Mouse (Mus musculus): ENCODE results near the gene Elovl5. TPM values are rescaled to one million over a fixed set of nuclear protein-coding genes. Genes with fewer than 3 reads are reported as not detected.
A peak's percentile ranks its signal among the peaks of the same experiment; 100 is the strongest.

Elovl5 gene
- polyA plus RNA-seq, 2 experiments from 2014 or later, result 173 to 183 TPM

DNA sequence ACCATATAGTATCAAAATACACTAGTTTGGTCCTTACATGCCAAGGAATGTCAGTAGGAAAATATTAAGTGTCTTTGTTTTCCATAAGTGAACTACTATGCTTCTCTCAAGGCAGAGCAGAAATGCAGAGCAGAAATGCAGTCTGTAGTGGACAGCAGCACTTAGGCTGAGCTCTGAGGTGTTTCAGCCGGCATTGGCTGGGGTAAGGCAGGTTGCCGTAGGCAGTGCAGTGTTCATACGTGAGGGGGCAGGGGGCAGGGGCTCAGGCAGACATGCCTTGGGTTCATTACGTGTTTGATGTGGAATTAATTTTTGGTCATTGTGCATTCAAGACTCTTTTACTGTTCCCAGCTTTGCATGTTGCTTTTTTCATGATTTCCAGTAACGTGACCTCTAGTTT lies 12.1 kb downstream of the Elovl5 start:
- no peak for ATAC-seq

DNA sequence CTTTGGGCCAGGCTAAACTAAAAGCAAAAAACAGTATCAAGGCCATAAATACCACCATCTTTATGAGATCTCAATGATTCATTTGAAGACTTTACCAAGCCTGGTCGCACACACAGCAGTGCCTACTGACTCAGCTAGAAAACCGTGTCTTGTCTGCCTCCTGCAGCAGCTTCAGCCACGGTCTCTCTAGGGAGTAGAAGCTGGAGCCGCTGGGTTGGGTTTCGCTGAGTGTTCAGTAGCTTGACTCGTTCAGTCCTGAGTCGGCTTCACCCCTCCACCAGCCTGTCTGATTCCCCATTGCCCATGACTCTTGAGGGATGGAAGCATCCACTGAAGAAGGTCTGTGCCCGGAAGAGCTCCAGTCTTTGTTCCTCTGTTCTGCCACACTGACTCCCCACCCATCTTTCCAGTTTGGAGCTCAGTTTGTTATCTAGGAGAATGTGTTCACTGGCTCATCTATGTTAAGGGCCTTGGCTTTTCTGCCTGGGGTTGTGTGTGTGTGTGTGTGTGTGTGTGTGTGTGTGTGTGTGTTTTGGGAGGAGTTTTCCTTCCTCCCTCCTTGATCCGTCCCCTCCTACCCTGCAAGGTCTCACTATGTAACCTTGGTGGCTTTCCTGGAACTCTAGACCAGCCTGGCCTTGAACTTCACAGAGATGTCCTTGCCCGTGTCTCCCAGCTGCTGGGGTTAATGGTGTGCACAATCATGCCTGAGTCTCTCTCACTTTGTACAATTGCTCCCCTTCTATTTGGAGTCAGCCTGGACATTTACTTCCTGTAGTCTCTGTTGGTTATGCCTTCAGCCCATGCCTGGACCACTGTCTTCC lies 13.1 kb downstream of the Elovl5 start:
- ATAC-seq, result no peak

DNA sequence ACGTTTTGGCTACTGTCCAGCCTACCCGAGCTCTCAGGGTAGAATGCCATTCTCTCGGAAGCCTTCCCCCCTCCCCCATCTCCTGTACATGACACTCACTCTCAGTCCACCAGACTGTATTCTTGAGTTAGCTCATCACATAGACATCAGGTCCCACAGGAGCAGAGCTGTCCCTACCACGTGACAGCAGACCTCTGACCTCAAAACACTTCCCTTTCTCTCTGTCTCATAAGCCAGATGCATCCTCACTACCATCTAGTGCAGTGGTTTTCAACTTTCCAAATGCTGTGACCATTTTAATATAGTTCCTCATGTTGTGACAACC lies 13.7 kb downstream of the Elovl5 start:
- no peak for ATAC-seq

DNA sequence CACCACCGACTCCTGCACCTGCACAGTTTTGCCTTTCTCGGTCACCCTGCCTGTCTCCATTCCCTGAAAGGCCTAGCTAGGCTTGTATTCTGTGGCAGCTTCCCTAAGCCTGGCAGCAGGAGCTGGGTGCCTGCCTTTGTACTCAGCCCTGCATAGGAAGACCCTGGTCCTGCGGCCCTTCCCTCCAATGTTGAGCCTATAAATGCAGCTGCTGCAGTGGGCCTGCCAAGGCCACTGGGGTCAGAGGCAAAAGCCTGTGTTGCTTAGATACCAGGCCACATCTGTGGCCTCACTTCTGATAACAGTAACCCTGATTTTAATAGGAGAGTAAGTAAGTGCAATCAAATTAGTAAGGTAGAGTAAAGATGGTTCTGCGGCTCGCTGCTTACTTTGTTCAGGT lies 14.6 kb downstream of the Elovl5 start:
- no peak for ATAC-seq

DNA sequence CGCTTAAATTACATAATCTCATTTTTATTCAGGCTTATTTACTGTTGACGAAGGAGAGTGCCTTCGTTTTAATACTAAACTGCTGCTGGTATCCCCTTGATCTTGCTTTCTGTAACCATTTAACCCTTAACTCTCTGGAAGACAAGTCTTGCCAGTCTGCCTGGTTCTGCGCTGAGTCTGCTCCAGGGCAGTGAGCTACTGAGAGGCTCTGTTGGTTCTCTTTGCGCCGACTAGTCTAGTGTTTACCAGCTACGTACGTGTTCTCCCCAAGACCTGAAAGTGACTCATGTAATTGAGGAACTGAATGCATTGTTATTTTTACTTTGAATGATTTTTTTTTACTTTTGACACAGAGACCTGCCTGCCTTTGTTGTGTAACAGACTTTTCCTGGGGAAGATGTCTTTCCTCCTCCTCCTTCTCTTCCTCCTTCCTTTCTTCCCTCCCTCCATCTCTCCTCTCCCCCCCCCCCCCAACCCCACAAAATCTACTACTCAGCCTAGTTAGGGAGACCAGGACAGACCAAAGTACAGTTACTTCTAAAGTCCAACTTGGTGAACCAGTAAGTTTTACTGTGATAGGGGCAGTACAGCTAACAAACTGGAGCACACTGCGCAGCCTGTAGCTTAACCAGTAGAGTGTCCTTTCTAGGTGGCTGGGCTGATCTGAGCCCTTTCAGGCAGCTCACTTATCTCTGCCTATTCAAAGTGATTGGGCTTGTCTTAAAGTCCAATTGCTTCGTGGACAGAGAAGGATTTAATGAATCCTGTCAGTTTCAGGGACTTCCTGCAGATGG lies 18.9 kb downstream of the Elovl5 start:
- ATAC-seq, result no peak

DNA sequence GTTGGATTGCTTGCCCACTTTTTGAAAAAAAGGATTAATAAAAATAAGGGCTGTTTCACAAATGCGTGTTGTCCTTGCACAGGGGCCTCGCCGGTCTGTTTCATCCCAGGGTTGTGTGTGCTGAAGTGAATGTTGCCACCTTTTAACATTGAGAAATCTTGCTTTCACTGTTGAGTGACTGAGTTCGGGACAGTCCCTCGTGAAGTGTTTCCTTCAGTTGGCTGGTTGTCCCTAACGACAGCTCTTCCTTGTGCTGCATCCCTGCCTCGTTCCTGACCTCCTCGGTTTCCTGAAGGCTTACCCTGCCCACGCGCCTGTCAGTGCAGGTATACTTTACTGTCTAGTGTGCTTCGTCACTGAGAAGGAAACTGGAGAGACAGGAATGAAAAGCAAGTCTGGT lies 20.7 kb downstream of the Elovl5 start:
- ATAC-seq, result peak; percentile 56

DNA sequence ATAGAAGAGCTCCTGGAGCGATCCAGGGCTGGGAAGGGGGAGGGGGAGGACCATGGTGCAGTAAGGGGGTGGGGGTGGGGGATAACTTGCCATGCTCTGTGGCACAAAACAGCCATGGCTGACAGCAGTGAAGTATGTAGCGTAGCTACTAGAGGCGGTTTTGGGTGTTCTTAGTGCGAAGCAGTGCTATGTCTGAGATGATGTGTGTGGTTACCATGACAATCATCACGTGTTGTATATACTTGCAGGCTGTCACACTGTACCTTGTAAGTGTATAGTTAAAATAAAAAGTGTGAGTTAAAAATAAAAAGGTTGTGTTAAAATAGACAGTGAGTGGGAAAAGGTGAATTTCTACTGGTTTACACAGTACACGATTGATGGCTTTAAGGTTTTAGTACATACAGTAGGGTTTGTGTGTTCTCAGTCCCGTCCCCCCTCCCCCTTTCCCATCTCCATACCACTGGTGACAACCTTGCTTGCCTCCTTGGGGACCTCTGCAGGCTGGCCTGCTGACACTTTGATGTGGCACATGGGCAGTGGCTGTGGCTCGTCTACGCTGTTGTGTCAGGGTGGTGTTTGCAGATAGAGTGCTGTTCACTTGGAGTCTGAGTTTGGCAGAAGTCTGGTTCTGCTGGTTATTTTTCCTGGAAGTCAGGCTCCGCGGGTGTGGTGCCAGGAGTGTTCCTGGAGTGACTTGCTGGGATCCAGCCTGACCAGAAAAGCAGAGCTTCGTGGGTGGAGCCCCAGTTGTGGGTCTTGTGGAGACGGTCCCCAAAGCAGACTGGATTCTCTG lies 21.8 kb downstream of the Elovl5 start:
- ATAC-seq, result peak; percentile 60

DNA sequence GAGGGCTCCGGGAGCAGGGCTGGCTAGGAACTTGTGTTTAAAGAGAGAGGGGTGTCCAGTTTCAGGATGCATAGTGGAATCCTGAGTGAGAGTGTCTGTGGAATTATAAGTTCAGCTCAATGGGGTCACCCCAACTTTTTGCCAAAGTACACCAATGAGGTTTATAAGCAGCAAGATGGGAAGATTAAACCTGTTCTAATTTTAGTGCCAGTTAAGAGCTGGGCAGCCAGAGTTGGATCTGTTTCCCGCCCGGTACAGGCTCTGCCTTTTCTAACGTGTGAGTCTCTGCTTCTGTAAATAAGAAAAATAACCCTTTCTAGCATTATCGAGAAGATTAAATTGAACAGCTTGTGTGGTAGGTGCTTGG lies 22.4 kb downstream of the Elovl5 start:
- ATAC-seq, result no peak

DNA sequence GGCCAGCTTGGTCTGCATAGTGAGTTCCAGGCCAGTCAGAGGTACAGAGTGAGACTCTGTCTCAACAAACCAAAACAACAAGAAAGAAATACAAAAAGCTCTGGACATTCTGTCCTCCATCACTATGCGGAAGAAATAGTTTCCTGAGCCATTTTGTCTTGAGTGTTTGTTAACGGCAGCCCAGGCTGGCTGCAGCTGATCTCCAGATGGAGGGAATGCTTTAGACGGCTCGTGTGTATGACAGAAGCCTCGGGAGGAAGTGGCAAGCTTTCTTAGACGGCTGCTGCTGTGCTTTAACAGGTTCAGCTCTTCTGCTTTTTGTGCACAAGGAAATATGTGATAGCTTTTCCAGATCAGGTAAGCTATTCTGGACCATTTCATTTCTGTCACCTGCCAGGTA lies 23.9 kb downstream of the Elovl5 start:
- ATAC-seq, result no peak

DNA sequence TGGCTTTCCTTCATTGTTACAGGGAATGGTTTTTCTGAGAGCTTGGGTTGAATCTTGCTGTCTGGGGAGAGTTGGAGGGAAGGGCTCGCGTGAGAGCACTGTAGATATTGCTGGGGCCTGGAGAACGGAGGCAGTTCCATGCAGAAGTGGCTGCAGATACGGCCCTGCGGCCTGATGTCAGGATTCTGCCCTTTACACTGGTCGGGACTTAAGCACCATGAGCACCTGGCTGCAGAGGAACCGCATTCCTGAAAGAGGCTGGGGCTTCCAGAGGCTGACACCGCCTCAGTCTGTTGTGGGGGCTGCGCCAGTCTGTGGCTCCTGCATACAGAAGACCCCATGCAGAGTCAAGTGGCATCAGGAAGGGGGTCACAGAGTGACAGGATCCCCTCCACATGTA lies 24.7 kb downstream of the Elovl5 start:
- ATAC-seq, result no peak

DNA sequence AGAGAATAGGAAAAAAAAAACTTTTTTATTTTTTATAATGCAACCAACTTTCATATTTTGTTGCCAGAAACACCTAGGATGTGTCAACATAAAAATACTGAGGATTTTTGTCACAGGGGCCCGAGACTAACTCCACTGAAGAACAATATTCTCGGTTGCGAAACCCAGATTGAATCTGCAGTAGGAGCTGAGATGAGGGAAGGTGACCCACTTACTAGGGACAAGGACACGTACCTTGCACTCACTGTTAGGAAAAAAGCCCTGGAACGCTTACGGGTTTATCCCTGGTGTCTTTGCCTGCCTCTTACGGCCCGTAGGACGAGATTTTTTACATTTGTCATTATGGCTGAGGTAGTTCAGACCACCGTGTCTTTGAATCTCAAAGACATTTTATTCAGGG lies 25.2 kb downstream of the Elovl5 start:
- ATAC-seq, result no peak

DNA sequence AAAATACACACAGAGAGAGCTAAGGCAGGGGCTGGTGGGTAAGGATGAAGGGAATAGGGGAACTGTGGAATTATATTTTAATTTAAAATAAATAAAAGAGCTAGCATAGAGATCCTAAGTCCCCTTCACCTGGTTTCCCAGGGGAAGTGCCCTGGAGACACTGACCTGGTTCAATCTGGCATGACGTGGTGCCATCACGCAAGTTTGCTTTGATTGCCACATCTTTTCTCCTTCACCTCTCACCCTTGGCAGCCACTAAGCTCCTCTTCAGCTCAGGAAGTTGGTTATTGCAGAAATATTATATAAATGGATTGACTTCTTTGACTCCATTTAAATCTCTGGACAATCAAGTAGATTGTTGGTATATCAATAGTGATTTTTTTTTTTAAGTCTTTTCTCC lies 26.2 kb downstream of the Elovl5 start:
- ATAC-seq, result no peak

DNA sequence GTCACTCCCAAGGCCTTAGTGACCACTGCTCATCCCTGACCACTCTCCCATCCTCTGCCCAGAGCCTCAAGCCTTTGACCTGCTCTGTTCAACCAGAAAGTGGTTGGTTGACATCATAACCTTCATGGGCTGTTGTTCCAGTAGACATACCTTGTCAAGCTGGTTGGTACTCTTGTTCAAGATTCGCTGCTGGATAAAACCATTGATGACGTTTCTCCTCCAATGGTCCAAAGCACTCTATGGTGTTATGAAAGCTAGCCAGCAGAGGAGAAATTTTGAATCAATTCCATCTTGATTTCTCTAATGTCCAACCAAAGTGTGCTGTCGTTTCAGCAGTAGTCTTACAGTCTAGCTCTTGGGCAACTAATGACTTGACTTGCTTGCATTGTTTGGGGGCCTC lies 27.0 kb downstream of the Elovl5 start:
- no peak for ATAC-seq

DNA sequence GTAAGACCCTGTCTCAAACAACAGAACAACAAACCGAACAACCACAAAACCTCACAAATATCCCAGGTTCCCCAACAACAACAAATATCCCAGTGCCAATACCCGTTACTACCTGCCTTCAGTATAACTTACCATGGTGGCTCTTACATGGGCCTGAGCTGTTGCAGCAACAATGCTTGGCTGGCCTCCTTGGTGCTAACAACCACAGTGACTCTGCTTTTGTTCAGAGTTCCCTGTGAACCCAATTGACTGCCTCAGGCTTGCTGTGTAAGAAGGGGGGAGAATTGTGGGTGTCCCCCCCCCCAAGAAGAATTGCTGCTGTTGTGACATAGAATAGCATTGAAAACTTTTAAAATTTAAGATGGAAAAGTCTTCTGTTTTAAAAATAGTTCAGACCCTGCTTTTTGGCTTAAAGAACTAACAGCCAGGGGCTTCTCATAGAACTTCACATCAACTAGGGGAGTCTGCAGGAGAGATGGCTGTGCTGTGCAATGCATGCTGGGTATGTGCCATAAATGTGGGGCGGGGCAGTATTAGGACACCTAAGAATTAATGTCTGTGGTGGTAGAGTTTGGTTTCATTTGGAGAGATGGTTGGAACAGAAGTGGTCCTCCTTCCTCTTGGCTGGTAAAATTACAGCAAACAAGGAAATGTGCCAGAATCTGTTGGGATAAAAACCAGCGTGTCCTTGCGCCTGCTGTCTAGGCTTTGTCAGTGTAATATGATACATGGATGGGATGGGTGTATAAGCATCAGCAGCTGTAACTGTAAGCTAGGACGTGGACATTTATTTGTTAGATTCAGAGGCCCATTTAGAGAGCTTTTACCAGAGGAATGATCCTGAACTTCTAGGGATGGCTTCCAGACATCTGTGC lies 28.9 kb downstream of the Elovl5 start:
- ATAC-seq, result no peak

DNA sequence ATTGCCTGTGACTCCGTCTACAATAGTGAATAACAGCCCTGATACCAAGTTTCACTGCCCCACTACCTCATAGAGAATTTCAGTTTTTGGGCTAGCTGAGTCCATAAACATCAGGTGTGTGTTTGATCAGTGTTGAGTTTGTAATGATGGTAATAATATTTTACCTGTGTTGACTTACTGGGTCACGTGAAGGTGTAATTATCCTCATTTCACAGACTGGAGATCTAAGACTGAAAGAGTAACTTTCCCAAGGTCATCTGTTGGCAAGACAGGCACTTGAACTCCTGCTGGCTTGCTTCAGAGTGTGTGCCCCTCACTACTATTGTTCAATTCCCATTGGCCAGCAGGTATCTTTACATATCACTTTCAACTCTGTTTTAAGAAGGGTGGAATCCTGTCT lies 31.1 kb downstream of the Elovl5 start:
- ATAC-seq, result no peak

DNA sequence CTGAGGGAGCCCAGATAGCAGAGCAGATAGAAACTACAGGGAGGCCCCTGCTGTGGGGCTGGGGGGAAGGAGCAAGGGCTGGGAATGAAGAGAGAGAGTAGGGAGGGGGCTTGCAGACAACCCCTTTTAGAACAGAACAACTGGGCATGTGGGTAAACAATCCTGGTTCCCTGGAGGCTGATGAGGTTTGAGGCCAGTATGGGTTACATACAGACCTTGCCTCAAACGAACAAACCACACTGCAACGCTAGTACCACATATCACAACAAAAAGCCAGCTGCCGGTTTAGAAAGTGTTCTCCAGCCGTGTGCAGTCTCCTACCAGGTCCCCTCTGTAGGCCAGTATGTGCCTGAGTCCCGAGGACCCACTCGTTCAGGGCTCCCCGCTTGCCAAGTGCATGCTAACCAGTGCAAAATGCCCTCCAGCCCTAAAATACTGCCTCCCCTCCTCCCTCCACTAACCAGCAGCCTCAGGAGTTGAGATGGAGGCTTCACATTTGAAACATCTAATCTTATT lies 32.6 kb downstream of the Elovl5 start:
- no peak for ATAC-seq

DNA sequence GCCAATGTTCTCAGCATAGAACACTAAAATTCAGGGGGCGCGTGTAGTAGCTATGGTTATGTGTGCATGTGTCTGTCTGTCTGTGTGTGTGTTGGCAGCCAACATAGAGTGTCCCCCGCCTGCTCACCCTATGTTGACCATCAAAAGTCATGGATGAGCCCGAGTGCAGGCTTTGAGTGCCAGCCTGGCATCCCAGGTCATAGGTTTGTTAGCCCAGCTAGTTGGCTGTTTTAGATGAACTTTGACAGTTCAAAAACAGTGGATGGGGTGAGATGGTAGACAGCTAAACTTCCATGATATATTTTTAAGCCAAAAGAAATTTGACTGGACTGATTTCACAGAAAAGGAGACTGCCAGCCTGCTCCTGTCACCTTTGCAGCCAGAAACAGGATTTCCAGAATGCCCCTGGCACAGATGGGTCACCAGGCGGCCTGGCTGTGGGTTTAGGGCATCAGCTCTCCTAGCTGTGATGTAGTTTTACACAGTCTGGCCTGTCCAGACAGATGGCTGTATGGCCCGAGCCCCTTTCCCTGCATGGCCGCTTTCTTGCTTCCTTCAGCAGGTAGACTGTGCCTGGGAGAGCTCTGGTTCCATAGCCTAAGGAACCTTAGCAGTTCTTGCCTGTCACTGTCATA lies 33.8 kb downstream of the Elovl5 start:
- ATAC-seq, result no peak

DNA sequence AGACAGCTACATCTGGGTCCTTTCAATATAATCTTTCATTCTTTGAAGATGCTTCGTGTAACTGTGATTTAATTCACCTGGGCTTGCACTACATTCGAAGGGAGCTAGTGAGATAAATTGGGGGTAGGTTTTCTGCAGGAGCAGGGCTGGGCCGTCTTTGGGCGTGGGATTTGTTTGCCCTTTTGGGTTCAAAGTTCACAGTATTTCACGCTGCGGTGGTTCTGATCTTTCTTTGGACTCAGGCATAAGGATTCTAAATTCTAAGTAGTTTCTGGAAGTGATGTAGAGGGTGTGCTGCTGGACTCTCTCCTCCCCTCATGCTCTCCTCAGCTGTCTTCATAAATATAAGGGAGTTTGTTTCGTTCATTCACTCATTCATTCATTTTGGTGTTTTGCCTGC lies 34.8 kb downstream of the Elovl5 start:
- ATAC-seq, result no peak

DNA sequence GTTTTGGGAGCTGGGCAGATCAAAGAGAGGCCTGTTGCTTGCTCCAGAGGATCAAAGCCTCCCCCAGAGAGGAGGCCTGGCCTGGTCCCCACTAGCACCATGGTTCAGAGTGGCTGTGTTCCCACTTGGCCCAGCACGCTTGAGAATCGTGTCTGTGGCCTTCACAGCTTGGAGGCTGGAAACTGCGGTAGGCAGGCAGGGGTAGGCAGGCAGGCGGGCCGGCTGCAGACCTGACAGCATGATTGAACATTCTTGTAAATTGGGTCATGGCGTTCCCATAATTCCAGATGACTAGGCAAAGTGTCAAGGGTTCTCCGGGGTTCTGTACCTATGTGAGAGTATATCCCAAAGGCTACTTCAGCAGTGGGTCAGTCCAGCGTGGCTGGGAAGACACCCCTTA lies 35.9 kb downstream of the Elovl5 start:
- ATAC-seq, result no peak

DNA sequence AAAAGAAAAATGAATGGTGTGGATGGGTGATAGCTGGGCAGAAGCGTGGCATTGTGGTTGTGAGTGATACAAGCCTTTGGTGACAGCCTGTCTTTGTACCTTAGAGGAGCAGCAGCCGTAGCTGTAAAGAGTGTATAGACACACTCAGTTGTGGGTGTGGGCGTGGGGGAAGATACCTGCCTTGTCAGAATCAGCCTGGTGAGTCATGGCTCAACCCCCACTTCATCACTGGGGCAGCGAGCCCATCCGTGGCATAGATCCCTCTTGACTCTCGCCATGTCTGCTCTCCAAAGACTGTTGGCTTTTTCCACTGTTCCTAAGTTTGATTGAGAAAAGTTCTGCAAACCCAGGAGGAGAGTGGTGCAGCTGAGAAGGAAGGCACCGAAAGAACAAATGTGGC lies 37.3 kb downstream of the Elovl5 start:
- ATAC-seq, result peak; percentile 69

DNA sequence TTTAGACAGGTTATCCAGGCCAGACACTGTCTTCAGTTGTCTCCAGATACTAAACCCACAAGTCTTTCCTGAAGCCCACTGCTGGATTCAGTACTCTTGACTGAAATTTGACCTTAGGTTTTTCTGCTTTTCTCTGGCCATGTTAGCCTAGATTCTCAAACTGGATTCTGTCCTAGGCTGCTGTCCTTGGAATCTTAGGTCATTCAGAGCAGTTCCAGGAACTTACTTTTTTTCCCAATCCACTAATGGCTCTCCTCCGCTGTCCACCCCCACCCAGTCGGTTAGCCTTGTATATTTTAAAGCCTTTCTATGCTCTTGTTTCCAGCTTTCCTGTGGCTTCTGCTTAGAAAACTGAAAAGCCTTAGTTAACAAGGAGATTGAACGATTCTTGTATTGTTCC lies 37.8 kb downstream of the Elovl5 start:
- no peak for ATAC-seq

DNA sequence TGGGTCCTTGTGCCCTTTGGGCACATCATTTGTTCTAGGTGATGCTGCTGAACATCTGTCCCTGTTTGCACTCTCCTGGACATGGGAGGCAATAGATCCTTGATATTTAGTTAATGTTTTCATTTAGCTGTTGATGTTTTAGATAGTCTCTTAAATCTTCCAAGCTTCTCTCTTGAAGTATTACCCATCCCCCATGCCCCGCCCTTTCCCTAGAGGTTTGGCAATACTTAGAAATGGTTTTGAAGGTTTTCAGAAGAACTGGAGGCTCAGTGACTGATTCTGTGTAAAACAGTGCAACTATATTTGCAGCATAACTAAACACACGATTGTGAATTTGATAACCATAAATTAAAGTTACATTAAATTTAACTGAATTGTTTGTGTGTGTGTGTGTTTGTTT lies 38.3 kb downstream of the Elovl5 start:
- no peak for ATAC-seq

All from CD4-positive, CD25-positive, alpha-beta regulatory T cell, adult 4 months (primary cell).